20 mouse cellular contexts compared by ENCODE assay signal in genomic region chr4:155362443-155362842, GRCm38 (mm10). TPM values are rescaled to one million over a fixed set of nuclear protein-coding genes. Genes with fewer than 3 reads are reported as not detected.
DNase-seq lines count a peak whose midpoint lies in the region; ATAC-seq and TF ChIP-seq lines count a peak whose summit lies in the region.
"Had no signal": no experiment of that assay in that cellular context is flagged by ENCODE, and none has a peak within 500 bp of the region (broad histone marks: within the 10 kb centered on the region; RNA-seq: fewer than 3 reads in every experiment).

No protein-coding gene starts in this region.

- DNase-seq in forebrain, embryonic 10.5 days (ENCODE audit: extremely low spot score, low spot score): no peak
- DNase-seq in forebrain, embryonic 14.5 days (ENCODE audit: low spot score): no peak
- peak; percentile 69 for DNase-seq in liver, adult 2 months (ENCODE audit: extremely low read depth, low read depth, low spot score)
- DNase-seq in liver, embryonic 11.5 days (ENCODE audit: low spot score): no peak
- peak; percentile 20 for DNase-seq in A20 (ENCODE audit: low read depth, low spot score)
- DNase-seq in gastrocnemius, postnatal 10 days: no peak
- no peak for DNase-seq in left cerebral cortex, postnatal 14 days (ENCODE audit: low spot score in 2 of 2)
- DNase-seq: adrenal gland, adult 8-10 months; cerebellum, adult 11 months; gastrocnemius, postnatal 25 days; kidney, postnatal 36 days; layer of hippocampus, adult 9-11 months; liver, postnatal 0 days; spleen, adult 18-20 months; thymus, postnatal 4 days had no signal

- H3K4me3 ChIP-seq in forebrain, embryonic 10.5 days: peak overlapping the region; percentile 56; the same call in 1 of the 2 replicates
- no peak overlapping the region for H3K4me3 ChIP-seq in forebrain, embryonic 14.5 days (ENCODE audit: low read depth, low read length)
- no peak overlapping the region for H3K4me3 ChIP-seq in liver, adult 2 months (ENCODE audit: insufficient read depth, low read depth, low read length)
- no peak overlapping the region for H3K4me3 ChIP-seq in liver, embryonic 11.5 days (ENCODE audit: low read depth, low read length)
- H3K4me3 ChIP-seq in intestine, embryonic 15.5 days (replicated peaks): peak overlapping the region; percentile 51
- H3K4me3 ChIP-seq: megakaryocyte, embryonic 14.5 days had no signal

- no peaks in the 10 kb centered on the region for H3K36me3 ChIP-seq in forebrain, embryonic 10.5 days (replicated peaks)
- H3K36me3 ChIP-seq in forebrain, embryonic 14.5 days (ENCODE audit: control insufficient read depth, insufficient read depth, low read length): no peaks in the 10 kb centered on the region
- no peaks in the 10 kb centered on the region for H3K36me3 ChIP-seq in liver, adult 2 months (ENCODE audit: control insufficient read depth, insufficient read depth, low read length)
- no peaks in the 10 kb centered on the region for H3K36me3 ChIP-seq in liver, embryonic 11.5 days (ENCODE audit: control insufficient read depth, insufficient read depth, low read length)
- H3K36me3 ChIP-seq in intestine, embryonic 15.5 days: no peaks in the 10 kb centered on the region
- H3K36me3 ChIP-seq: hindbrain, embryonic 10.5 days had no signal

- H3K27me3 ChIP-seq in forebrain, embryonic 10.5 days (ENCODE audit: poor library complexity, severe bottlenecking): peaks cover 71% of the 10 kb centered on the region
- H3K27me3 ChIP-seq in forebrain, embryonic 14.5 days (replicated peaks; ENCODE audit: control insufficient read depth, insufficient read depth, low read length): peaks cover 53% of the 10 kb centered on the region
- no peaks in the 10 kb centered on the region for H3K27me3 ChIP-seq in liver, adult 2 months (ENCODE audit: control insufficient read depth, insufficient read depth, low read length)
- peaks cover 62% of the 10 kb centered on the region for H3K27me3 ChIP-seq in liver, embryonic 11.5 days (replicated peaks; ENCODE audit: control insufficient read depth, insufficient read depth, low read length)
- H3K27me3 ChIP-seq in intestine, embryonic 15.5 days (replicated peaks): peaks cover 40% of the 10 kb centered on the region

- TF ChIP-seq CTCF in liver, adult 2 months (IDR thresholded peaks at IDR 0.05; ENCODE audit: low read depth, low read length): no peak

- intact Hi-C loops in left cerebral cortex, postnatal 14 days (cut with DNase I): no loop called here

- WGBS in forebrain, embryonic 10.5 days: 44% methylated on average over 5 of the region's 5 CpGs
- WGBS in forebrain, embryonic 14.5 days: 48% methylated on average over 5 of the region's 5 CpGs
- 14% methylated on average over 5 of the region's 5 CpGs for WGBS in liver, adult 2 months
- 34% methylated on average over 5 of the region's 5 CpGs for WGBS in liver, embryonic 11.5 days
- 32% methylated on average over 5 of the region's 5 CpGs for WGBS in intestine, embryonic 15.5 days

- no peak for ATAC-seq in forebrain, embryonic 14.5 days
- no peak for ATAC-seq in liver, embryonic 11.5 days (replicated peaks; ENCODE audit: low FRiP score)
- ATAC-seq in intestine, embryonic 15.5 days: no peak
- ATAC-seq: liver, postnatal 0 days had no signal

- no peak overlapping the region for H3K27ac ChIP-seq in forebrain, embryonic 10.5 days
- no peak overlapping the region for H3K27ac ChIP-seq in forebrain, embryonic 14.5 days (ENCODE audit: low read depth, low read length)
- peak overlapping the region; percentile 96 for H3K27ac ChIP-seq in liver, adult 2 months (replicated peaks; ENCODE audit: insufficient read depth, low read depth, low read length)
- no peak overlapping the region for H3K27ac ChIP-seq in liver, embryonic 11.5 days (ENCODE audit: low read depth, low read length)
- H3K27ac ChIP-seq in intestine, embryonic 15.5 days: no peak overlapping the region
- H3K27ac ChIP-seq: hindbrain, embryonic 10.5 days had no signal

- H3K9ac ChIP-seq in forebrain, embryonic 14.5 days (ENCODE audit: low read length): no peak overlapping the region
- 0 out of 2 replicates have a peak overlapping the region, but pooled peaks have one; percentile 5 for H3K9ac ChIP-seq in liver, adult 2 months (ENCODE audit: low read depth, low read length)
- H3K9ac ChIP-seq in liver, embryonic 11.5 days (ENCODE audit: low read depth, low read length): no peak overlapping the region
- H3K9ac ChIP-seq in intestine, embryonic 15.5 days: no peak overlapping the region

- H3K9me3 ChIP-seq in forebrain, embryonic 10.5 days: no peaks in the 10 kb centered on the region
- H3K9me3 ChIP-seq in forebrain, embryonic 14.5 days (replicated peaks; ENCODE audit: control insufficient read depth, low read length): no peaks in the 10 kb centered on the region
- H3K9me3 ChIP-seq in liver, embryonic 11.5 days (ENCODE audit: control insufficient read depth, low read length): no peaks in the 10 kb centered on the region
- H3K9me3 ChIP-seq in intestine, embryonic 15.5 days: no peaks in the 10 kb centered on the region
- H3K9me3 ChIP-seq: hindbrain, embryonic 10.5 days; megakaryocyte, embryonic 14.5 days had no signal

- no peak overlapping the region for H3K4me2 ChIP-seq in forebrain, embryonic 14.5 days (ENCODE audit: low read length)
- H3K4me2 ChIP-seq in liver, embryonic 11.5 days: no peak overlapping the region
- peak overlapping the region; percentile 63 for H3K4me2 ChIP-seq in intestine, embryonic 15.5 days (replicated peaks)

- TF ChIP-seq POLR2A in liver, adult 2 months (IDR thresholded peaks at IDR 0.05; ENCODE audit: extremely low read depth, insufficient read depth, low read length): no peak

- no peaks in the 10 kb centered on the region; the same call in 1 of the 2 replicates for H3K79me2 ChIP-seq in liver, adult 2 months (ENCODE audit: control insufficient read depth, insufficient read depth, low read length)

- H3K4me1 ChIP-seq in forebrain, embryonic 10.5 days: peaks cover 35% of the 10 kb centered on the region
- H3K4me1 ChIP-seq in forebrain, embryonic 14.5 days (ENCODE audit: control insufficient read depth, insufficient read depth, low read length): no peaks in the 10 kb centered on the region
- H3K4me1 ChIP-seq in liver, adult 2 months (ENCODE audit: control insufficient read depth, insufficient read depth, low read length): peaks cover 14% of the 10 kb centered on the region; the same call in 1 of the 2 replicates
- H3K4me1 ChIP-seq in liver, embryonic 11.5 days (replicated peaks; ENCODE audit: control insufficient read depth, insufficient read depth, low read length): no peaks in the 10 kb centered on the region
- peaks cover 9% of the 10 kb centered on the region for H3K4me1 ChIP-seq in intestine, embryonic 15.5 days (replicated peaks)

RNA-seq across cellular contexts. Expression of gene Prkcz, which starts 1.3 kb away (rescaled TPM):
- polyA plus RNA-seq in forebrain, embryonic 10.5 days (2016; fragmentation: Nextera tagmentation; extraction: Ambion mirVana): 15.5 and 16.8 TPM in 2 replicates
- polyA plus RNA-seq in forebrain, embryonic 14.5 days (2014; fragmentation: Nextera tagmentation; extraction: Ambion mirVana): 45.4 and 52.5 TPM in 2 replicates
- 13.8 and 18.3 TPM in 2 replicates for total RNA-seq in liver, adult 2 months (2014; rRNA removed)
- polyA plus RNA-seq in liver, adult 2 months (2012; rRNA removed): 11.4 and 11.6 TPM in 2 replicates
- 5.1 and 6.8 TPM in 2 replicates for polyA plus RNA-seq in liver, embryonic 11.5 days (2014; fragmentation: Nextera tagmentation; extraction: Ambion mirVana)
- polyA plus RNA-seq in intestine, embryonic 15.5 days (2015; fragmentation: Nextera tagmentation; extraction: Ambion mirVana): 24.8 and 27.1 TPM in 2 replicates
- total RNA-seq in gastrocnemius, postnatal 10 days (2021): 1 to 10 TPM; 2.6 to 3.0 TPM
- 100 to 1,000 TPM; 204 to 214 TPM for total RNA-seq in left cerebral cortex, postnatal 14 days (2021)

RNA-seq across cellular contexts. Expression of gene Gabrd, which starts 35.5 kb away (rescaled TPM):
- not detected in 2 replicates for polyA plus RNA-seq in forebrain, embryonic 10.5 days (2016; fragmentation: Nextera tagmentation; extraction: Ambion mirVana)
- 1.2 and 1.7 TPM in 2 replicates for polyA plus RNA-seq in forebrain, embryonic 14.5 days (2014; fragmentation: Nextera tagmentation; extraction: Ambion mirVana)
- under 0.01 and 0.20 TPM in 2 replicates for total RNA-seq in liver, adult 2 months (2014; rRNA removed)
- polyA plus RNA-seq in liver, adult 2 months (2012; rRNA removed): 0.04 and 0.11 TPM in 2 replicates
- polyA plus RNA-seq in liver, embryonic 11.5 days (2014; fragmentation: Nextera tagmentation; extraction: Ambion mirVana): not detected in 2 replicates
- polyA plus RNA-seq in intestine, embryonic 15.5 days (2015; fragmentation: Nextera tagmentation; extraction: Ambion mirVana): 0.10 TPM in 1 of 2 replicates, not detected in the other
- total RNA-seq in gastrocnemius, postnatal 10 days (2021): under 1 TPM; 0.81 to 0.96 TPM
- 10 to 100 TPM; 58.3 to 66.1 TPM for total RNA-seq in left cerebral cortex, postnatal 14 days (2021)
- polyA plus RNA-seq: embryonic facial prominence, embryonic 11.5 days; hindbrain, embryonic 10.5 days; neural tube, embryonic 11.5 days had no signal

RNA-seq across cellular contexts. Expression of gene Cfap74, which starts 46.5 kb away (rescaled TPM):
- 10.7 and 10.8 TPM in 2 replicates for polyA plus RNA-seq in forebrain, embryonic 10.5 days (2016; fragmentation: Nextera tagmentation; extraction: Ambion mirVana)
- polyA plus RNA-seq in forebrain, embryonic 14.5 days (2014; fragmentation: Nextera tagmentation; extraction: Ambion mirVana): 3.9 and 4.5 TPM in 2 replicates
- total RNA-seq in liver, adult 2 months (2014; rRNA removed): 0.09 and 0.27 TPM in 2 replicates
- polyA plus RNA-seq in liver, adult 2 months (2012; rRNA removed): 0.06 TPM in 2 replicates
- 0.90 and 1.1 TPM in 2 replicates for polyA plus RNA-seq in liver, embryonic 11.5 days (2014; fragmentation: Nextera tagmentation; extraction: Ambion mirVana)
- 1.2 and 2.3 TPM in 2 replicates for polyA plus RNA-seq in intestine, embryonic 15.5 days (2015; fragmentation: Nextera tagmentation; extraction: Ambion mirVana)
- 1 to 10 TPM; 1.2 TPM for total RNA-seq in gastrocnemius, postnatal 10 days (2021)
- total RNA-seq in left cerebral cortex, postnatal 14 days (2021): 10 to 100 TPM; 11.2 to 11.7 TPM

Comparison
In these comparisons a context has a peak if more than half of its experiments do, and no peak if none do; other contexts are left out.
1. DNase-seq: peak in liver, adult 2 months (single experiment) and A20 (single experiment); none in forebrain, embryonic 10.5 days (single experiment), forebrain, embryonic 14.5 days (single experiment), liver, embryonic 11.5 days (single experiment), gastrocnemius, postnatal 10 days (single experiment) and left cerebral cortex, postnatal 14 days (0 of 2).
2. H3K4me3 ChIP-seq: peak in forebrain, embryonic 10.5 days (single experiment) and intestine, embryonic 15.5 days (single experiment); none in forebrain, embryonic 14.5 days (single experiment), liver, adult 2 months (single experiment) and liver, embryonic 11.5 days (single experiment).